Mouse (Mus musculus) lung, adult 2 months (tissue): ENCODE data around the gene Cldn14. TPM values are rescaled to one million over a fixed set of nuclear protein-coding genes. Genes with fewer than 3 reads are reported as not detected.

ENCODE experiments used
- DNase-seq: peaks from one replicate; pipeline ENCODE4 v3.0.0; 2022
- H3K4me1 ChIP-seq: fragments of 200-500 bp; 2 replicates; pipeline ENCODE4 v1.6.1; 2011; ENCODE audit warnings: low read length; ENCODE audit not compliant: control insufficient read depth, insufficient read depth
- H3K4me3 ChIP-seq: fragments of 200-500 bp; replicated peaks from 2 replicates; pipeline ENCODE3; 2011; ENCODE audit warnings: low read depth, mild to moderate bottlenecking, control low read depth, low read length; ENCODE audit errors: extremely low read depth
- CTCF ChIP-seq: fragments of 200-500 bp; IDR thresholded peaks from 2 replicates; pipeline ENCODE4 v1.5.1; 2011; ENCODE audit warnings: mild to moderate bottlenecking, low read length, control low read depth; ENCODE audit not compliant: insufficient read depth
- POLR2A ChIP-seq: fragments of 200-500 bp; IDR thresholded peaks from 2 replicates; pipeline ENCODE4 v1.6.1; 2011; ENCODE audit warnings: low read depth, mild to moderate bottlenecking, control low read depth, low read length, borderline replicate concordance; ENCODE audit errors: extremely low read depth
- WGBS: fragments of 180-500 bp; shearing (Covaris S2); methylation state at CpG from one replicate; pipeline ENCODE4 v1.1.7; 2018; 5-methylcytosine and 5-hydroxymethylcytosine counted together
- polyA plus RNA-seq: library from polyadenylated mRNA; depleted of rRNA; stranded (reverse); fragments of >200 nt; gene quantifications from 2 replicates; pipeline ENCODE4 v1.2.3, GENCODE M21; 2012; rRNA removed

Cldn14 gene
- 0.08 and 0.17 TPM in 2 replicates for polyA plus RNA-seq

DNA sequence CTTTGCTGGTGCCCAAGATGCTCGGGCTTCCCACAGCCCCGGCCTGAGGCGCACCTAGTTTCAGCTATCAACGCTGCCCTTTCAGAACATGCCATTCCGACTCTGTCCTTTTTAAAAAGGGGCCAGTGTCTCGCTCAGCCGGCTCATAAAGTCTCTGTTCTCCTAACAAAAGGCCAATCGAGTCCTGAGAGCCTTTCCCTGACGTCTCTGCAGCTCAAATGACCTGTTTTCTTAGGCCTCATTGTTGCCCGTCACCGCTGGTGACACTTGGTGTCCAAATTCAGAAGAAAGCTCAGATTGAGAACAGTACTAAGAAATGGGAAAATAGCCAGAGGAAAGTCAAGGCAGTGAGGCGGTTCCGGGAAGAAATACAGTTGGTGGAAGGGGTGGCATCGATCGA is at the start of gene Cldn14:
Cldn14 (minus strand) TSS at position 101 of the 400 bp plus-strand sequence.
- DNase-seq: no peak
- TF ChIP-seq POLR2A (no peak), CTCF (no peak)
- Histone ChIP-seq H3K4me3 (no peak within 1 kb of the TSS), H3K4me1 (no peaks in the 10 kb centered on the region)
- WGBS: 84% methylated on average over 15 of the region's 15 CpGs

DNA sequence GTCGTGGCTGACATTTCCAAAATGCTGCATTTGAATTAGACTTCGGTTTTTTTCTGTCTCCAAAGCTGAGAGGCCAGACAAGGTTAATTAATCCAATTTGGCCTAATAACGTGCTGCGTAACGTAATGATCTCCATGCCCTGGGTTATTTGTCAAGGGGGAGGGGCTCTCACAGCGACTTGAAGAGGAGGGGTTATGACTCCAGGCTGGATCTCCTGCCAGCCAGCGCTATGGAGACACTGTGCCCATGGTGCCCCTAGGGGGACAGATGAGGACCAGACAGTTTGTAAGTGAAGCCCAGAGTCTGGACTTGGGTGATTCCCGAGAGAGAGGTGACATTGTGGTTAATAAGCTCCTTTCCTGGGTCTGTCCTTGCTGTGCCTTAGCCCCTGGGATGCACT is 46.9 kb upstream of the Cldn14 start:
- TF ChIP-seq POLR2A: no peak
- no peak for TF ChIP-seq CTCF
- H3K4me1 ChIP-seq: no peaks in the 10 kb centered on the region
- DNase-seq: no peak
- H3K4me3 ChIP-seq: no peak overlapping the region
- WGBS: 70% methylated on average over 8 of the region's 8 CpGs

DNA sequence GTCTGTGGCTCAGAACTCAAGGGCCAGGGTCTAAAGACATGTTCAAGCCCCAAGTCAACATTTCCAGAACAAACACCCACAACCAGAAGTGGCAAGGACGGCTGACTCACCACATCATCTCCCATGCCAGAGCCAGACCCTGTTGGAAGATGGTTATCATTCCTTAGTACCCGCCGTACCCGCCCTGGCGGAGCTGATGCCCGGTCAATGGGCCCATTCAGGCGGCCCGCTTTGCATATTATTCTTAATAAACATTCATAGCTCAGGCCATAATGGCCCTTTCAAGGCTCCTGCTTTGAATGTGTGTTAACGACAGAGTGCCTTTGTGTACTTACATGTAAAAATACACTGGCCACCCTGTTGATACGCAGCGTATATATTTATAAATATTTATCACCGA is 46.5 kb upstream of the Cldn14 start:
- DNase-seq: no peak
- TF ChIP-seq CTCF: no peak
- TF ChIP-seq POLR2A: no peak
- 83% methylated on average over 12 of the region's 12 CpGs for WGBS
- Histone ChIP-seq H3K4me3 (no peak overlapping the region), H3K4me1 (no peaks in the 10 kb centered on the region)

DNA sequence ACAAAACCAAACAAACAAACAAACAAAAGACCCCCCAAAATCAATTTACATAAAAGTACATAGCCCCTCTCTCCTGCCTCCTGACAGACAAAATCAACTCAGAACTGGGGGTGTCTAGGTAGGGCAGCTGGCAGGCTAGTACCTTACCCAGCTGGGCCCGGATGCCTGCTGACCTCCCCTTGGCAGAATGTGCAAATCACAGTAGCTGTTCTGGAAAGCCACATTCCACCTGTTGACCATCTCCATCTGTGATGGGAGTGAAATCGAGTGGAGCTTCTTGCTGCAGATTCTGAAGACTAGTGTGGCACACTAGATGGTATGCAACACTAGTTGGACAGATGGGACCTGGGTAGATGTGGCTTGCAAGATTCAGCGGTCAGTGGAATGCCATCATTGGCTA is 41.7 kb upstream of the Cldn14 start:
- Histone ChIP-seq H3K4me3 (no peak overlapping the region), H3K4me1 (no peaks in the 10 kb centered on the region)
- no peak for TF ChIP-seq CTCF
- TF ChIP-seq POLR2A: no peak
- DNase-seq: no peak
- WGBS: 88% methylated on average over 3 of the region's 3 CpGs

DNA sequence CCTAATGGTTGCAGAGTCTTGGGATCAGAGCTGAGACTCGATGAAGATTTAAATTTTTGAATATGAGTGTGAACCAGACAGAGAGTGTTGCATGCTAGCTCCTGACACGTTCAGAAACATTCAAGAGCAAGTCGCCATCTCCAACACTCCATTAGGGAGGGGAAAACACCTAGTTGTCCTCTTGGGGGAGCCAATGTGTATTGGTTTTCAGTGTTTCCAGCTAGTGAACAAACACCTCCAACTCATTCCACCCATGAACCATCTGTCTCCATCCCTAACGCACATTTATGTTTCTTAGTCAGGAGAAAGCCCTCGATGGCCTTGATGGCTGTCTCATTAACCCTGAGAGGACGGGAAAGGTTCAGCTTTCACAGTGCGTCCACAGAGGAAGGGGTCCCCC is 36.4 kb upstream of the Cldn14 start:
- Histone ChIP-seq H3K4me3 (no peak overlapping the region), H3K4me1 (no peaks in the 10 kb centered on the region)
- 34% methylated on average over 7 of the region's 7 CpGs for WGBS
- TF ChIP-seq CTCF (no peak), POLR2A (no peak)
- DNase-seq: no peak

DNA sequence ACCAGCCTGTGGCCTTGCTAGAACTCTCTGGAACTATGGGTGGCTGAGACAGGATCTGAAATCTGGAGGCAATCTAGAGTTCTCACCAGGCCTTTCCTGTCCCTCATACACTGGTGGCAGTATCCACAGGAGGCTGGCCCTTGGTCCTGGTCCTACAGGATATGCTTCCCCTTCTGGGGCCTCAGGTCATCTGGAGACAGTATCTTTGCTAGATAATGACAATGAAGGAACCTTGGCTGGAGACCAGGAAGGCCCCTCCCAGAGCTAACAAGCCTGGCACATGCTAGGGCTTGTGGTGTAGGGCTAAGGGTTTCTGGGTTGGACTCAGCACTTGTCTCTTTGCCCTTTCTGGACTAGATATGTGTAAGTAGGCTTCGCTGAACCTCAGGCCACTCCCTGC is 35.2 kb upstream of the Cldn14 start:
- TF ChIP-seq POLR2A (no peak), CTCF (no peak)
- WGBS: 80% methylated on average over 1 of the region's 1 CpGs
- DNase-seq: no peak
- H3K4me1 ChIP-seq: no peaks in the 10 kb centered on the region
- no peak overlapping the region for H3K4me3 ChIP-seq

DNA sequence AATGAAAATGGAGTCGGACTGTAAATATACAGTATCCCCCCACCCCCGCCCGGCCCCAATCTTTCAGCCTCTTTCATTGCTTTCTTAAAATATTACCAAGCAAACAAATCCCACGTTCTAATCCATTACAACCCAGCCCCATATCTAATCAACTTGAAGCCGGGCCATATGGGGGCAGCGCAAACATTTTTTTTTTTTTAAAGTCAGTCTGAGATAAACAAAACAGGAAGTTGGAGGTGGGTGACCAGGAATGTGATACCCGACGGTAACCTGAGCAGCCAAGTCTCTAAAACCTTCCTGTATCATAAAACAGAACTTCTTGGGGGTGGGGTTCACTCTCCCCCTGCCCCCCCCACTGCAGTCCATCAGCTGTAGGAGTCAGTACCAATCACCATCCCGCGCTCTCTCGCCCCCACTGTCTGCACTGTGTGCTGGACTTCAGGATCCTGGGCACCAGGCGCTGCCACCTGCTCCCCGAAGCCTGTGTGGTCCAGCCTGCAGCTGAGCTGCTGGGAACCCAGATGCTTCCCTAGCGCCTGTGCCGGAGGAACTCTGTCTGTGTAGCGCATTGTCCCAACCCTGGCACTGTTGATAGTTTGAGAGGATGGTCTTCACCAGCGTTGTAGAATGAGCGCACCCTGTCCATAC is 32.6 kb upstream of the Cldn14 start:
- H3K4me1 ChIP-seq: no peaks in the 10 kb centered on the region
- 45% methylated on average over 18 of the region's 18 CpGs for WGBS
- H3K4me3 ChIP-seq: no peak overlapping the region
- TF ChIP-seq POLR2A: no peak
- TF ChIP-seq CTCF: no peak
- DNase-seq: no peak

DNA sequence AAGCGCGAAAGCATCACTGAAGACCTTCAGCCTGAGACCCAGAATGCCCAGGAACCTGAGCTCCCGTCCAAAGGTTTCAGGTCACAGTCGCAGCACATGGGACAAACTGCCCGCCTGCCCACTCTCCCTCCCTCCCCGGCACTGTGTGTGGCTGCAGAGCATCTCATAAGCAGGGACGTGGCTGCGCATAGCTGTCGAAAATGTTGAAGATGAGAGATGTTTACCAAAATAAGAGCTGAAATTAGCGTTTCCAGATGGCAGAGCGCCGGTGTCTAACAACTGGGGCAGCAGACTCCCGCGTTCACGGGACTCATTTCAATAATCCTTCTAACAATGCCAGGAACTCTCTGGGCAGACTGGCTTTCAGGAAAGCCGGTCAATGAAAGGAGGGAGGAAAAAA is 31.8 kb upstream of the Cldn14 start:
- TF ChIP-seq POLR2A: no peak
- 29% methylated on average over 16 of the region's 16 CpGs for WGBS
- H3K4me1 ChIP-seq: no peaks in the 10 kb centered on the region
- H3K4me3 ChIP-seq: no peak overlapping the region
- DNase-seq: no peak

DNA sequence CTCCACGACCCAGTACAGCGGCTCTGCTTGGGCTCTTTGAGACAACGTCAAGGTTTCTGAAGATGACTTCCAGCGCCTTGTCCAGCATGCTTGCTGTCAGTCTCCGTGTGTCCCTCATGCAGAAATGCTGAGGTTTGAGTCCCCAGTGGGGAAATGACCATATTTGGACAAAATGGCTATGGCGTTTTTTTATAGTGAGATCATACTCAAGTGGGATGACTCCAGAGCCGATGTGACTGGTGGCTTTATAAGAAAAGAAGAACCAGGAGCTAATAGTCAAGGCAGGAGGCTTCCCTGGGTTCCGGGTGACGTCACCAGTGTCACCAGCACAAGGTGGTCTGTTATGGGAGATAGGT is 30.3 kb upstream of the Cldn14 start:
- Histone ChIP-seq H3K4me1 (no peaks in the 10 kb centered on the region), H3K4me3 (no peak overlapping the region)
- 75% methylated on average over 9 of the region's 9 CpGs for WGBS
- no peak for DNase-seq
- TF ChIP-seq CTCF: no peak

DNA sequence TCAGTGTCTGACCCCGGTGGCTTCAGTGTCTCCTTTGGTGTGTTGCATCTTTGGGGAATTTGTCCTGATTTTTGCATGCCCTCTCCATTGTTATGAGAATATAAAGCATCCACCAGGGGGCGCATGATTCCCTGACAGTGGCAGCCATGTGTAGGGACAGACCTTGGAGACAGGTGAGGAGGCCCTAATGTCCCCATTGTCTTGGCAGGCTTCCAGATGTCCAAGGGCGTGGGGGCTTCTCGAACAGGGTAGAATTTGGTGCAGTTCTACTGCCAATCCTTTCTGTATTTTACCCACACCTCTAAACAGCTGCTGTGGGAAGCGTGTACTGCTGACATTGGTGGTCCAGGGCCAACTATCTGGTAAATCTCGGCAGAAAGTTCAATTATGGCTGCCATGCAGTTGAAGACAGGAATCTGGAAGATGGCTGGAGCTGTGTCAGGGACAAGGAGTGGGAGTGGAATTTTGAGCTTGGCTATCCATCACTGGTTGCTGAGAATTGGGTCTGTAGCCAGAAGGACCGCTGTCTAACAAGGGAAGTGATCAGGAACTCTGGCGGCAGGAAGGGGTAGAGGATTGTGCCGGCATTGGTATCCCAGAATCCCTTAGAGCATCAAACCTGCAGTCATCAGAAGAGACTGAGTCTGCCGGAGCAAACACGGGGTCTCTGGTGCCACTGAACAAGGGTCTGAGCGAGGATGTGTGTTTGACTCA is 29.8 kb upstream of the Cldn14 start:
- no peak for TF ChIP-seq POLR2A
- peak; percentile 71 for TF ChIP-seq CTCF
- Histone ChIP-seq H3K4me3 (no peak overlapping the region), H3K4me1 (no peaks in the 10 kb centered on the region)
- 55% methylated on average over 12 of the region's 12 CpGs for WGBS
- peak; percentile 50 for DNase-seq
